Mouse (Mus musculus) liver, embryonic 13.5 days (tissue): ENCODE data around the gene Pdpr. TPM values are rescaled to one million over a fixed set of nuclear protein-coding genes. Genes with fewer than 3 reads are reported as not detected.
"Not testable (repeated sequence)": the region's sequence is repeated elsewhere in the genome, so short reads cannot be mapped to it uniquely, and the experiment has no call there.

ENCODE experiments used
- ATAC-seq: fragments of 200-750 bp; cut with Nextera tagmentation; 2 replicates; pipeline ENCODE4 v1.8.0; 2017; ENCODE audit warnings: low read depth, mild to moderate bottlenecking, moderate number of reproducible peaks, moderate library complexity
- DNase-seq: peaks from one replicate; pipeline ENCODE4 v3.0.0; 2022
- H3K27ac ChIP-seq: fragments of 300-500 bp; sonication (generic); 2 replicates; pipeline ENCODE4 v1.5.1; 2015; ENCODE audit warnings: moderate library complexity, mild to moderate bottlenecking, inconsistent platforms
- H3K27me3 ChIP-seq: fragments of 300-500 bp; sonication (generic); 2 replicates; pipeline ENCODE4 v1.6.1; 2015; ENCODE audit warnings: mild to moderate bottlenecking, inconsistent platforms
- H3K36me3 ChIP-seq: fragments of 300-500 bp; sonication (generic); 2 replicates; pipeline ENCODE4 v1.6.1; 2015; ENCODE audit warnings: mild to moderate bottlenecking, inconsistent platforms
- H3K4me1 ChIP-seq: fragments of 300-500 bp; sonication (generic); replicated peaks from 2 replicates; pipeline ENCODE4 v1.6.1; 2015; ENCODE audit warnings: inconsistent platforms
- H3K4me2 ChIP-seq: fragments of 300-500 bp; sonication (generic); 2 replicates; pipeline ENCODE4 v1.6.1; 2015; ENCODE audit warnings: inconsistent platforms, mild to moderate bottlenecking, moderate library complexity
- H3K4me3 ChIP-seq: fragments of 300-500 bp; sonication (generic); replicated peaks from 2 replicates; pipeline ENCODE4 v1.5.1; 2015; ENCODE audit warnings: mild to moderate bottlenecking, inconsistent platforms
- H3K9ac ChIP-seq: fragments of 300-500 bp; sonication (generic); 2 replicates; pipeline ENCODE4 v1.6.1; 2015; ENCODE audit warnings: mild to moderate bottlenecking, inconsistent platforms
- H3K9me3 ChIP-seq: fragments of 300-500 bp; sonication (generic); replicated peaks from 2 replicates; pipeline ENCODE4 v1.6.1; 2016; ENCODE audit warnings: inconsistent platforms
- WGBS: fragments of 180-500 bp; shearing (Covaris S2); methylation state at CpG from one replicate; pipeline ENCODE4 v1.1.7; 2015; ENCODE audit not compliant: insufficient replicate concordance; 5-methylcytosine and 5-hydroxymethylcytosine counted together
- polyA plus RNA-seq: library from polyadenylated mRNA; unstranded; fragments of >200 nt; fragmentation: Nextera tagmentation; extraction: Ambion mirVana; gene quantifications from 2 replicates; pipeline ENCODE4 v1.2.1, GENCODE M21; 2015

Gene Pdpr
- polyA plus RNA-seq, 1 experiment from 2014 or later = 2.9 TPM

GRCm38 (mm10) chr8:111062072-111062757 is 32.2 kb upstream of the Pdpr start:
- WGBS = under 1% methylated on average over 27 of the region's 27 CpGs

DNA sequence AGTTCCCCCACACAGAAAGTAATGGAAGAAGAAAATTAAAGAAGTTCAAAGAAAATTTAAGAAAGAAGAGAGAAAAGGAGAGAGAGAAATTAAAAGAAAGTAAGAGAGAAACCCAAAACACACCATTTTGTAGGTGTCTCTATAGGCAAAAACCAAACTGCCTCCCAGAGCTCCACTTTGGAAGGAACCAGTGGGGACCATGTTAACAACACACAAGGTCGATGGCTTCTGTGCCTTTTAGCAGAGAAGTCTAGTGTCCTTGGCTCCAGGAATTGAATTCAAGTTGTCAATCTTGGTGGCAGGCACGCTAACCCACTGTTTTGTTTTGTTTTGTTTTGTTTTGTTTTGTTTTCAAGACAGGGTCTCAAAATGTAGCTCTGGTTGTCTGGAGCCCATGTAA is 31.5 kb upstream of the Pdpr start:
- H3K9ac ChIP-seq = no peak overlapping the region
- no peak for ATAC-seq

More at GRCm38 (mm10) chr8:111062072-111062757, 32.2 kb upstream of the Pdpr start:
- ATAC-seq (peak; percentile 84), DNase-seq (peak; percentile 75)
- peak overlapping the region; percentile 88 for H3K4me2 ChIP-seq
- H3K4me3 ChIP-seq = peak overlapping the region; percentile 71
- H3K9ac ChIP-seq = peak overlapping the region; percentile 70
- H3K36me3 ChIP-seq = no peaks in the 10 kb centered on the region; the same call in 1 of the 2 replicates
- peaks cover 55% of the 10 kb centered on the region for H3K4me1 ChIP-seq
- H3K9me3 ChIP-seq = no peaks in the 10 kb centered on the region
- H3K27me3 ChIP-seq = no peaks in the 10 kb centered on the region; the same call in 1 of the 2 replicates
- no peak overlapping the region for H3K27ac ChIP-seq

GRCm38 (mm10) chr8:111066308-111066707 is 28.1 kb upstream of the Pdpr start:
- H3K9ac ChIP-seq = no peak overlapping the region
- no peak for ATAC-seq
- no peaks in the 10 kb centered on the region for H3K36me3 ChIP-seq
- peaks cover 2% of the 10 kb centered on the region; the same call in 1 of the 2 replicates for H3K27me3 ChIP-seq
- H3K27ac ChIP-seq = no peak overlapping the region
- no peaks in the 10 kb centered on the region for H3K9me3 ChIP-seq
- no peak for DNase-seq
- H3K4me3 ChIP-seq = no peak overlapping the region
- H3K4me1 ChIP-seq = peaks cover 16% of the 10 kb centered on the region
- H3K4me2 ChIP-seq = no peak overlapping the region
- WGBS = 48% methylated on average over 4 of the region's 4 CpGs

More for the DNA sequence above, 31.5 kb upstream of the Pdpr start:
- 0 out of 2 replicates have a peak overlapping the region, but pooled peaks have one; percentile 71 for H3K4me3 ChIP-seq
- no peaks in the 10 kb centered on the region for H3K9me3 ChIP-seq
- WGBS = 61% methylated on average over 2 of the region's 2 CpGs
- DNase-seq = no peak
- peak overlapping the region; percentile 88 for H3K4me2 ChIP-seq
- no peaks in the 10 kb centered on the region for H3K36me3 ChIP-seq
- H3K27me3 ChIP-seq = no peaks in the 10 kb centered on the region; the same call in 1 of the 2 replicates
- no peak overlapping the region for H3K27ac ChIP-seq
- H3K4me1 ChIP-seq = peaks cover 48% of the 10 kb centered on the region

DNA sequence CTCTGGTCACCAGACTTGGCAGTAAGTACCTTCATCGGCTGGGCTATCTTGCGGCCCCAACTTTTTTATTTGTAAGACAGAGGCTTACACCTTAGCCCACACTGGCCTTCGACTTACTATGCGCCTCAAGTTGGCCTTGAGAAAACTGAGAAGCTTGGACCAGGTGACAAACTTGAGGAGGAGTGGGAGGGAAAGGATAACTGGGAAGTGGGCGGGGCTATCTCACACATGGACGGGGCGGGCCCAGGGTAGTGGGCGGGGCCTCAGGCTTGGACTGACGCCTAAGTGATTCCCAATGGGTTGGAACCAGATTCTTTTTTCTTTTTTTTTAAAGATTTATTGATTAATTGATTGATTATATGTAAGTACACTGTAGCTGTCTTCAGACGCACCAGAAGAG is 27.0 kb upstream of the Pdpr start:
- Histone ChIP-seq H3K4me2 (no peak overlapping the region), H3K9ac (no peak overlapping the region), H3K9me3 (no peaks in the 10 kb centered on the region), H3K36me3 (no peaks in the 10 kb centered on the region), H3K27ac (no peak overlapping the region), H3K4me1 (0 out of 2 replicates have a peak, but pooled peaks cover 5% of the 10 kb centered on the region), H3K4me3 (no peak overlapping the region), H3K27me3 (peaks cover 2% of the 10 kb centered on the region; the same call in 1 of the 2 replicates)
- 34% methylated on average over 10 of the region's 10 CpGs for WGBS
- no peak for DNase-seq
- no peak for ATAC-seq

GRCm38 (mm10) chr8:111068660-111069059 is 25.8 kb upstream of the Pdpr start:
- H3K4me3 ChIP-seq, H3K27me3 ChIP-seq, H3K36me3 ChIP-seq, H3K9ac ChIP-seq, H3K9me3 ChIP-seq, DNase-seq, ATAC-seq, H3K27ac ChIP-seq, H3K4me2 ChIP-seq, H3K4me1 ChIP-seq: not testable (repeated sequence)
- WGBS = 71% methylated on average over 9 of the region's 9 CpGs

DNA sequence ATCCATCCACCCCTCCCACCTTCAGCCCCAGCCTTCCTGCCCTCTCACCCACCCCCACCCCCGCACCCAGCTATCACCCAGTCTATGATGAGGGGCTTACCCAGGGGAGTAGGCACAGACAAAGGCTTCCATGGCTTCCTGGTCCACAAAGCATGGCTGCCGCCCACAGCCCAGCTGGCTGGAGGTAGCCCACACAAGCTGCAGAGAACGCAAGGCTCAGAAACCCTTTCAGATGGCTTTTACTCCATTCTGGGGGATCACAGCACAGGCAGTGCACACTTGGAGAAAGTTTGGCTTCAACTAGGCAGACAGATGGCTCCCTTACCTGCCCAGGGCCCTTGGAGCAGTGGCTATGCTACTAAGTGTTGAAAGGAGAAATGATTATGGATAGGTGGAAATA is 18.5 kb upstream of the Pdpr start:
- 0 out of 2 replicates have a peak, but pooled peaks cover 3% of the 10 kb centered on the region for H3K4me1 ChIP-seq
- H3K27me3 ChIP-seq = no peaks in the 10 kb centered on the region
- no peak overlapping the region for H3K4me3 ChIP-seq
- no peak for DNase-seq
- H3K27ac ChIP-seq = no peak overlapping the region
- H3K9ac ChIP-seq = no peak overlapping the region
- WGBS = 69% methylated on average over 3 of the region's 3 CpGs
- ATAC-seq = no peak
- peaks cover 5% of the 10 kb centered on the region; the same call in 1 of the 2 replicates for H3K9me3 ChIP-seq
- no peaks in the 10 kb centered on the region for H3K36me3 ChIP-seq
- no peak overlapping the region for H3K4me2 ChIP-seq

GRCm38 (mm10) chr8:111079461-111079860 is 15.0 kb upstream of the Pdpr start:
- ATAC-seq (no peak), DNase-seq (no peak)
- WGBS = 51% methylated on average over 5 of the region's 5 CpGs
- 0 out of 2 replicates have a peak, but pooled peaks cover 3% of the 10 kb centered on the region for H3K4me1 ChIP-seq
- H3K9ac ChIP-seq = no peak overlapping the region
- H3K27ac ChIP-seq = no peak overlapping the region
- H3K27me3 ChIP-seq = 0 out of 2 replicates have a peak, but pooled peaks cover 2% of the 10 kb centered on the region
- no peak overlapping the region for H3K4me3 ChIP-seq
- no peaks in the 10 kb centered on the region for H3K9me3 ChIP-seq
- no peaks in the 10 kb centered on the region for H3K36me3 ChIP-seq
- H3K4me2 ChIP-seq = no peak overlapping the region

GRCm38 (mm10) chr8:111079861-111080271 is 14.6 kb upstream of the Pdpr start:
- no peak overlapping the region for H3K4me3 ChIP-seq
- WGBS = 34% methylated on average over 6 of the region's 6 CpGs
- no peak for ATAC-seq
- H3K9ac ChIP-seq = no peak overlapping the region
- 0 out of 2 replicates have a peak, but pooled peaks cover 2% of the 10 kb centered on the region for H3K27me3 ChIP-seq
- no peak for DNase-seq
- H3K27ac ChIP-seq = no peak overlapping the region
- H3K4me2 ChIP-seq = no peak overlapping the region
- no peaks in the 10 kb centered on the region for H3K36me3 ChIP-seq
- H3K4me1 ChIP-seq = 0 out of 2 replicates have a peak, but pooled peaks cover 3% of the 10 kb centered on the region
- H3K9me3 ChIP-seq = no peaks in the 10 kb centered on the region

DNA sequence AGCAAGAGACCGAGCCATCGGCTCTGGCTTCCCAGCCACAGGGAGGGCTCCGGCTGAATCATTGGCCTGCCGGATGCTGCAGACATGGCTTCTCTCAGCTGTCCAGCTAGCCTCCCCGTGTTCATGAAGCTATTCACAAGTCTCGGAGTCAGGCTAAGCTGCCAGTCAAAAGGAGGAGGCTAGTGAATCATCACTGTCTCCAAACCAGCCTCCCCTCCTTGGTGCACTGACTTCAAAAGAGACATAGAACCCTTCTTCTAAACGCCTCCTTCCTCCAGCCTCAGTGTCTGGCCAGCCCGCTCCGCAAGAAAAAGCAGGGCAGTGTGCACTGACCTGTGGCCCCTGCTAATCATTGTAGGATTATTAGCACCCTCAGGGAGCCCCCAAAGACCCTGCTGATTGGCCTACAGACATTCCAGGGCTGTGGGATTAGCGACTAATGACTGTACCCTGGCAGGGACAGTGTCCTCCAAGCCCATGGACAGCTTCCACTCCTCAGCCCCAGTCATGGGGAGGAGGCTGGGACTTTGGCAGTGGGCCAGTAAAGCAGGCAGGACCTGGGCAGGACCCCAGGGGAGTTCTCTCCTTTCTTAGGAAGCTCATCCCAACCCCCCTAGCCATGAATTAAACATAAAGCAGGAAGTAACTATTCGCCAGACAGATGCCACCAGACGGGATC is 12.7 kb upstream of the Pdpr start:
- Histone ChIP-seq H3K9ac (no peak overlapping the region), H3K36me3 (no peaks in the 10 kb centered on the region), H3K4me2 (no peak overlapping the region), H3K27ac (no peak overlapping the region), H3K27me3 (0 out of 2 replicates have a peak, but pooled peaks cover 2% of the 10 kb centered on the region), H3K4me3 (no peak overlapping the region), H3K4me1 (0 out of 2 replicates have a peak, but pooled peaks cover 3% of the 10 kb centered on the region), H3K9me3 (no peaks in the 10 kb centered on the region)
- ATAC-seq (no peak), DNase-seq (no peak)
- 62% methylated on average over 12 of the region's 12 CpGs for WGBS

GRCm38 (mm10) chr8:111083936-111084335 is 10.5 kb upstream of the Pdpr start:
- H3K36me3 ChIP-seq = not testable (repeated sequence)

DNA sequence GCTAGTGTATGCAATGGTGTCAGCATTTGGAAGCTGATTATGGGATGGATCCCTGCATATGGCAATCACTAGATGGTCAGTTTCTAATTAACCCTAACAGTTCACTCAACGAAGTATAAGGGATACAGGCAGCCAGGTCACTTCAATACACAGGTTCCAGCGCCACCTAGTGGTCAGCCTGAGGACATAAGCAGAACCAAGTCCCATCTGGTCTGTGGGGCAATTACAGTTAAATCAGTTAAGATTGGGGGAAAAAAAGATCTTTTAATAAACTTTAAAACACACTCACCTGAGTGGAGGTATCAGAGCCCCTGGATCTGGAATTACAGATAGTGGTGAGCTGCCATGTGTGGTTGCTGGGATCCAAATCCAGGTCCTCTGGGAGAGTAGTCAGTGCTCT is 4.3 kb upstream of the Pdpr start:
- H3K9me3 ChIP-seq = no peaks in the 10 kb centered on the region

More at GRCm38 (mm10) chr8:111083936-111084335, 10.5 kb upstream of the Pdpr start:
- not testable (repeated sequence) for H3K27me3 ChIP-seq, ATAC-seq, H3K4me1 ChIP-seq, DNase-seq, H3K9me3 ChIP-seq, H3K9ac ChIP-seq, H3K4me3 ChIP-seq, H3K4me2 ChIP-seq, H3K27ac ChIP-seq
- 74% methylated on average over 5 of the region's 5 CpGs for WGBS

More for the DNA sequence above, 4.3 kb upstream of the Pdpr start:
- WGBS = 1% methylated on average over 2 of the region's 2 CpGs
- H3K36me3 ChIP-seq = no peaks in the 10 kb centered on the region
- peaks cover 6% of the 10 kb centered on the region; the same call in 1 of the 2 replicates for H3K27me3 ChIP-seq
- DNase-seq (peak; percentile 69), ATAC-seq (no peak)
- no peak overlapping the region for H3K9ac ChIP-seq
- H3K27ac ChIP-seq = no peak overlapping the region
- peaks cover 19% of the 10 kb centered on the region for H3K4me1 ChIP-seq
- no peak overlapping the region for H3K4me3 ChIP-seq
- H3K4me2 ChIP-seq = no peak overlapping the region
